Mouse (Mus musculus) lung, adult 2 months (tissue): Measurements from ENCODE around the gene Dera.

Experiments used
- CTCF ChIP-seq: fragments of 200-500 bp; IDR thresholded peaks from 2 replicates; pipeline ENCODE4 v1.5.1; 2011; ENCODE audit warnings: mild to moderate bottlenecking, low read length, control low read depth; ENCODE audit not compliant: insufficient read depth
- POLR2A ChIP-seq: fragments of 200-500 bp; IDR thresholded peaks from 2 replicates; pipeline ENCODE4 v1.6.1; 2011; ENCODE audit warnings: low read depth, mild to moderate bottlenecking, control low read depth, low read length, borderline replicate concordance; ENCODE audit errors: extremely low read depth

DNA sequence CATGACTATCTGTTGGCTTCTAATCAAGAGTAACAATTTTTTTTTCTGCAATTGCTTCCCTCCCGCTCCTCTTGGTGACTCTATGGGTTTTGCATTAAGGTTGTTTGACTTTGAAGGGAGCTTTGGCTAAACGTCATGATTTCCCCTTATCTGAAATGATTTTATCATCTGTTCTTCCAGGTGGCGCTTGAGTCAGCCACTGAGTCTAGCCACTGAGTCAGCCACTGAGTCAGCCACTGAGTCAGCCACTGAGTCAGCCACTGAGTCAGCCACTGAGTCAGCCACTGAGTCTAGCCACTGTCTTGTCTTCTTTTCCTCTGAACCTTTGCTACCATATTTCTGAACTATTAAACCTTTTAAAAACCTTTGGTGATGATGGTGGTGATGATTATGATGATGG, 89.0 kb downstream of the Dera start:
- TF ChIP-seq CTCF: no peak
- TF ChIP-seq POLR2A: no peak
